In genomic region chr16:92398574-92399118, GRCm38 (mm10) we compare ENCODE assay signal across 9 mouse cellular contexts. TPM values are rescaled to one million over a fixed set of nuclear protein-coding genes. Genes with fewer than 3 reads are reported as not detected.
DNase-seq lines count a peak whose midpoint lies in the region; ATAC-seq lines count a peak whose summit lies in the region.
"Had no signal": no experiment of that assay in that cellular context is flagged by ENCODE, and none has a peak within 500 bp of the region (broad histone marks: within the 10 kb centered on the region; RNA-seq: fewer than 3 reads in every experiment).

No protein-coding gene starts in this region.

- peak; percentile 38 to 88 for DNase-seq in adrenal gland, adult (ENCODE audit: inconsistent age in 2 of 2, low spot score in 1 of 2)
- DNase-seq in adrenal gland, postnatal 25 days = no peak
- no peak for DNase-seq in neural tube, embryonic 11.5 days (ENCODE audit: low spot score)
- no peak for DNase-seq in neural tube, embryonic 10.5 days (ENCODE audit: extremely low spot score, low spot score)
- DNase-seq in liver, embryonic 13.5 days = no peak
- peak; percentile 50 for DNase-seq in yolk sac, embryonic 10.5 days (ENCODE audit: low spot score)
- DNase-seq in thymus, postnatal 0 days (ENCODE audit: low spot score) = no peak
- no peak for DNase-seq in cerebellum, adult 11 months

- peaks cover 8% of the 10 kb centered on the region for H3K4me1 ChIP-seq in neural tube, embryonic 11.5 days (ENCODE audit: control insufficient read depth, insufficient read depth, low read length)
- peaks cover 25% of the 10 kb centered on the region for H3K4me1 ChIP-seq in liver, embryonic 13.5 days (replicated peaks)

- H3K27me3 ChIP-seq in neural tube, embryonic 11.5 days (ENCODE audit: control insufficient read depth, insufficient read depth, low read length) = no peaks in the 10 kb centered on the region
- peaks cover 52% of the 10 kb centered on the region for H3K27me3 ChIP-seq in liver, embryonic 13.5 days

- no peak for ATAC-seq in neural tube, embryonic 11.5 days (ENCODE audit: insufficient read depth, low FRiP score, low TSS enrichment)
- ATAC-seq in liver, embryonic 13.5 days (ENCODE audit: low read depth) = no peak

- no peak overlapping the region for H3K27ac ChIP-seq in neural tube, embryonic 11.5 days (ENCODE audit: low read depth, low read length)
- no peak overlapping the region for H3K27ac ChIP-seq in liver, embryonic 13.5 days

- no peak overlapping the region for H3K9ac ChIP-seq in neural tube, embryonic 11.5 days (ENCODE audit: low read length)
- no peak overlapping the region; the same call in 1 of the 2 replicates for H3K9ac ChIP-seq in liver, embryonic 13.5 days

- H3K4me2 ChIP-seq in neural tube, embryonic 11.5 days (ENCODE audit: low read depth) = peak overlapping the region; percentile 67; the same call in 1 of the 2 replicates
- H3K4me2 ChIP-seq in liver, embryonic 13.5 days = 0 out of 2 replicates have a peak overlapping the region, but pooled peaks have one; percentile 10

- WGBS in neural tube, embryonic 11.5 days = 53% methylated on average over 6 of the region's 6 CpGs
- WGBS in liver, embryonic 13.5 days (ENCODE audit: insufficient replicate concordance) = 80% methylated on average over 6 of the region's 6 CpGs

- H3K4me3 ChIP-seq in neural tube, embryonic 11.5 days (ENCODE audit: low read depth, low read length) = no peak overlapping the region
- no peak overlapping the region for H3K4me3 ChIP-seq in liver, embryonic 13.5 days (replicated peaks)

- no peaks in the 10 kb centered on the region for H3K9me3 ChIP-seq in neural tube, embryonic 11.5 days (ENCODE audit: control insufficient read depth, low read length)
- H3K9me3 ChIP-seq in liver, embryonic 13.5 days (replicated peaks) = no peaks in the 10 kb centered on the region

- H3K36me3 ChIP-seq in neural tube, embryonic 11.5 days (ENCODE audit: control insufficient read depth, insufficient read depth, low read length) = no peaks in the 10 kb centered on the region; the same call in 1 of the 2 replicates
- H3K36me3 ChIP-seq in liver, embryonic 13.5 days = peaks cover 23% of the 10 kb centered on the region

RNA-seq across cellular contexts. Expression of gene Kcne1, which starts 39.4 kb away (rescaled TPM):
- total RNA-seq in adrenal gland, postnatal 25 days (2021) = not detected in 2 replicates
- 0.15 and 0.54 TPM in 2 replicates for polyA plus RNA-seq in neural tube, embryonic 11.5 days (2014; fragmentation: Nextera tagmentation; extraction: Ambion mirVana)
- 0.13 and 0.17 TPM in 2 replicates for polyA plus RNA-seq in liver, embryonic 13.5 days (2015; fragmentation: Nextera tagmentation; extraction: Ambion mirVana)
- polyA plus RNA-seq in thymus, postnatal 0 days (2015; fragmentation: Nextera tagmentation; extraction: Ambion mirVana) = 0.08 TPM in 2 replicates
- polyA plus RNA-seq: large intestine, adult 2 months had no signal

Comparison
In these comparisons a context has a peak if more than half of its experiments do, and no peak if none do; other contexts are left out.
1. DNase-seq: peak in adrenal gland, adult (2 of 2) and yolk sac, embryonic 10.5 days (single experiment); none in adrenal gland, postnatal 25 days (single experiment), neural tube, embryonic 11.5 days (single experiment), neural tube, embryonic 10.5 days (single experiment), liver, embryonic 13.5 days (single experiment), thymus, postnatal 0 days (single experiment) and cerebellum, adult 11 months (single experiment).